Mouse (Mus musculus) megakaryocyte, embryonic 14.5 days (primary cell): Measurements from ENCODE around the gene Tnfsf15.

Experiments used
- FLI1 ChIP-seq: IDR thresholded peaks from 2 replicates; pipeline ENCODE4 v1.6.1; 2012; ENCODE audit warnings: low read length, inconsistent platforms, mixed read lengths
- GATA1 ChIP-seq: IDR thresholded peaks from 3 replicates; pipeline ENCODE4 v1.6.1; 2012; ENCODE audit warnings: mixed read lengths, low read length, inconsistent platforms, borderline replicate concordance

DNA sequence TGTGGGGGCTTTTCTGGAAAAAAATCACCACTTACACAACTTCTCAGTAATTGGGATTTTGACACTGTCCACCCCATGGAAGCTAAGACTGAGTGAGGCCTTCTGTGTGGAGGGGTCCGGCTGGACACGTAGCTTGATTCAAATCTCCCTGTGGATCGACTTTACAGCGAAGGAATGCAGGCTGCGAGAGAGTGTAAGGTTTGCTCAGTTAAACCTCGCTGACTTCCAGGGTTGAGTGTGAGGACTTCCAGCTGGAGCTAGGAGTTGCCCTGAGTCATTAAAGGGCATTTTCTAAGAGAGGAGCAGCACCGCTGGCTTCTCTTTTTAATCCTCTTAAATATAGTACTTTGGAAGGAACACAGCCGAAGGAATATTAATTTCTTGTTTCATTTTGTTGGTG, 57.5 kb downstream of the Tnfsf15 start:
- TF ChIP-seq FLI1, result no peak
- TF ChIP-seq GATA1, result no peak
